Mouse (Mus musculus) embryonic facial prominence, embryonic 14.5 days (tissue): ENCODE data around the gene Hcn1. TPM values are rescaled to one million over a fixed set of nuclear protein-coding genes. Genes with fewer than 3 reads are reported as not detected.

Source experiments
- ATAC-seq: fragments of 200-750 bp; cut with Nextera tagmentation; 2 replicates; pipeline ENCODE4 v1.8.0; 2017; ENCODE audit warnings: low read depth, moderate number of reproducible peaks, moderate TSS enrichment
- DNase-seq: peaks from one replicate; pipeline ENCODE4 v3.0.0-alpha.2; 2015; ENCODE audit warnings: low spot score
- H3K27ac ChIP-seq: fragments of 300-500 bp; sonication (generic); replicated peaks from 2 replicates; pipeline ENCODE4 v1.5.1; 2014; ENCODE audit warnings: low read depth, mild to moderate bottlenecking, low read length, moderate library complexity
- H3K27me3 ChIP-seq: fragments of 300-500 bp; sonication (generic); replicated peaks from 2 replicates; pipeline ENCODE4 v1.6.1; 2014; ENCODE audit warnings: low read length; ENCODE audit not compliant: control insufficient read depth, insufficient read depth
- H3K36me3 ChIP-seq: fragments of 300-500 bp; sonication (generic); 2 replicates; pipeline ENCODE4 v1.6.1; 2014; ENCODE audit warnings: low read length, mixed read lengths; ENCODE audit not compliant: control insufficient read depth, insufficient read depth
- H3K4me1 ChIP-seq: fragments of 300-500 bp; sonication (generic); 2 replicates; pipeline ENCODE4 v1.6.1; 2014; ENCODE audit warnings: antibody characterized with exemption, low read length; ENCODE audit not compliant: control insufficient read depth, insufficient read depth
- H3K4me2 ChIP-seq: fragments of 300-500 bp; sonication (generic); 2 replicates; pipeline ENCODE4 v1.6.1; 2014; ENCODE audit warnings: low read depth, mild to moderate bottlenecking, low read length, moderate library complexity, mixed read lengths
- H3K4me3 ChIP-seq: fragments of 300-500 bp; sonication (generic); 2 replicates; pipeline ENCODE4 v1.5.1; 2014; ENCODE audit warnings: low read depth, mild to moderate bottlenecking, low read length
- H3K9ac ChIP-seq: fragments of 300-500 bp; sonication (generic); 2 replicates; pipeline ENCODE4 v1.6.1; 2014; ENCODE audit warnings: low read depth, mild to moderate bottlenecking, low read length, moderate library complexity, mixed read lengths
- H3K9me3 ChIP-seq: fragments of 300-500 bp; sonication (generic); 2 replicates; pipeline ENCODE4 v1.6.1; 2016; ENCODE audit warnings: low read length; ENCODE audit not compliant: control insufficient read depth
- WGBS: fragments of 180-500 bp; shearing (Covaris S2); extraction: QIAGEN DNeasy Blood & Tissue Kit; methylation state at CpG from one replicate; pipeline ENCODE4 v1.1.7; 2014; 5-methylcytosine and 5-hydroxymethylcytosine counted together
- polyA plus RNA-seq: library from polyadenylated mRNA; unstranded; fragments of >200 nt; fragmentation: Nextera tagmentation; extraction: Ambion mirVana; gene quantifications from 2 replicates; pipeline ENCODE4 v1.2.1, GENCODE M21; 2014

Gene Hcn1
- 0.26 and 0.28 TPM in 2 replicates for polyA plus RNA-seq

- ATAC-seq (peak; percentile 98), DNase-seq (peak; percentile 77)
- no peak within 1 kb of the TSS for H3K27ac ChIP-seq
- H3K4me1 ChIP-seq: no peaks in the 10 kb centered on the region
- peaks cover 30% of the 10 kb centered on the region for H3K27me3 ChIP-seq
- peak within 1 kb of the TSS; percentile 97 for H3K4me2 ChIP-seq
- under 1% methylated on average over 20 of the region's 45 CpGs for WGBS
- peak within 1 kb of the TSS; percentile 59 for H3K4me3 ChIP-seq
- H3K9ac ChIP-seq: peak within 1 kb of the TSS; percentile 59
- H3K36me3 ChIP-seq: no peaks in the 10 kb centered on the region
- H3K9me3 ChIP-seq: no peaks in the 10 kb centered on the region
These were observed at the start of gene Hcn1 for GRCm38 (mm10) chr13:117602181-117602580. Gene Hcn1 (plus strand): TSS chr13:117602320.

DNA sequence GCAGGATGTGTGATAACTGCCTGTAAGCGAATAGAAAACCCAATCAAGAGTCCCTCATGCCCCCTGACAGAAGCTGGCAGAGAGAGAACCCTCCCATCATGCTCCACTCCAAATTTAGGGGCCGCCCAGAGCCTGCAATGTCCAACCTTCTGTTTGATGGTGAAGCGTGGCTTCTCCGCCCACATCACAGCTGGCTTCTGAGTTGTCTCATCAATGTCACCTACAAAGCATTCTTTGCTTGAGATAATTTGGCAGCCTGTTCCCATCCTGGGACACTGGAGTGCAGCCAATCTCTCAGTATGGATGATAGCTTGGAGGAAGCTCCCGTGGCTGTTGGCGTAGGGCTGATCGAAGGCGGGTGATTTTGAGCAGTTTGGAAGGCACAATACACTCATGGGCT lies 34.9 kb upstream of the Hcn1 start:
- no peak overlapping the region for H3K27ac ChIP-seq
- H3K9ac ChIP-seq: no peak overlapping the region
- H3K4me3 ChIP-seq: no peak overlapping the region
- no peaks in the 10 kb centered on the region for H3K27me3 ChIP-seq
- H3K36me3 ChIP-seq: no peaks in the 10 kb centered on the region
- DNase-seq (no peak), ATAC-seq (no peak)
- no peaks in the 10 kb centered on the region for H3K9me3 ChIP-seq
- WGBS: 74% methylated on average over 8 of the region's 8 CpGs
- no peak overlapping the region for H3K4me2 ChIP-seq
- no peaks in the 10 kb centered on the region for H3K4me1 ChIP-seq

- WGBS: 55% methylated on average over 3 of the region's 3 CpGs
- no peak overlapping the region for H3K4me2 ChIP-seq
These were observed 30.4 kb upstream of the Hcn1 start for GRCm38 (mm10) chr13:117571747-117572146.

GRCm38 (mm10) chr13:117594494-117595182 lies 7.5 kb upstream of the Hcn1 start:
- no peak for DNase-seq
- Histone ChIP-seq H3K4me1 (no peaks in the 10 kb centered on the region), H3K9ac (no peak overlapping the region), H3K27me3 (no peaks in the 10 kb centered on the region), H3K36me3 (no peaks in the 10 kb centered on the region), H3K9me3 (no peaks in the 10 kb centered on the region), H3K4me3 (no peak overlapping the region), H3K27ac (no peak overlapping the region), H3K4me2 (no peak overlapping the region)
- 54% methylated on average over 10 of the region's 10 CpGs for WGBS
- no peak for ATAC-seq

More at GRCm38 (mm10) chr13:117571747-117572146, 30.4 kb upstream of the Hcn1 start:
- DNase-seq (peak; percentile 19), ATAC-seq (peak; percentile 89; the same call in 1 of the 2 replicates)
- no peak overlapping the region for H3K27ac ChIP-seq
- H3K27me3 ChIP-seq: no peaks in the 10 kb centered on the region
- no peak overlapping the region for H3K9ac ChIP-seq
- no peak overlapping the region for H3K4me3 ChIP-seq
- H3K4me1 ChIP-seq: no peaks in the 10 kb centered on the region
- H3K9me3 ChIP-seq: no peaks in the 10 kb centered on the region
- H3K36me3 ChIP-seq: no peaks in the 10 kb centered on the region

GRCm38 (mm10) chr13:117595183-117595532 lies 7.0 kb upstream of the Hcn1 start:
- Histone ChIP-seq H3K27me3 (no peaks in the 10 kb centered on the region), H3K27ac (no peak overlapping the region), H3K9me3 (no peaks in the 10 kb centered on the region), H3K4me1 (no peaks in the 10 kb centered on the region), H3K4me2 (no peak overlapping the region), H3K36me3 (no peaks in the 10 kb centered on the region), H3K4me3 (no peak overlapping the region), H3K9ac (no peak overlapping the region)
- 30% methylated on average over 3 of the region's 3 CpGs for WGBS
- ATAC-seq (no peak), DNase-seq (no peak)

- Histone ChIP-seq H3K9ac (no peak overlapping the region), H3K9me3 (no peaks in the 10 kb centered on the region), H3K4me3 (no peak overlapping the region), H3K4me1 (no peaks in the 10 kb centered on the region), H3K4me2 (peak overlapping the region; percentile 97; the same call in 1 of the 2 replicates), H3K36me3 (no peaks in the 10 kb centered on the region), H3K27me3 (peaks cover 30% of the 10 kb centered on the region), H3K27ac (no peak overlapping the region)
- ATAC-seq: no peak
- DNase-seq: no peak
- 51% methylated on average over 9 of the region's 9 CpGs for WGBS
These were observed 672 bp upstream of the Hcn1 start for GRCm38 (mm10) chr13:117601331-117601965.

GRCm38 (mm10) chr13:117602617-117603358 lies 668 bp downstream of the Hcn1 start:
- peak; percentile 68 for ATAC-seq

DNA sequence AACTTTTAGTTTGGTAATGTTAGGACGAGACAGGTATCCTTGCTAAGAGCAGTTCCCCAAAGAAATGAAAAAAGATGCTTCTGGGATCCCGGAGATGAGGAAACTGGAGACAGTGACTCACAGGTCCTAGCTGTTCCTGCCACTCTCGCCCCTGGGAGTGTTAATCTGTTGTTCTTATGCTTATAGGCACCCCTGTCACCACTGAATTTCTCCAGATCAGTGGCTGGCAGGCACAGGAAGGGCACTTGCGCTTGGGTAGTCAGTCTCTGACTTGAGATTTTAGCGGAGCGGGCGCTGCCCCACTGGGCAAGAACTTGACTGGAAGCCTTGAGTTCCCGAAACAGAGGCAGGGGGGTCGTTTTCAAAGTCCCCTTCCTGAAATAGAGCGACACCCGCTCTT lies 1.3 kb downstream of the Hcn1 start:
- H3K4me3 ChIP-seq: peak overlapping the region; percentile 59
- no peak overlapping the region for H3K27ac ChIP-seq
- peaks cover 30% of the 10 kb centered on the region for H3K27me3 ChIP-seq
- H3K4me2 ChIP-seq: peak overlapping the region; percentile 97
- H3K9me3 ChIP-seq: no peaks in the 10 kb centered on the region
- WGBS: 13% methylated on average over 11 of the region's 11 CpGs
- no peak for DNase-seq
- no peaks in the 10 kb centered on the region for H3K36me3 ChIP-seq
- H3K4me1 ChIP-seq: no peaks in the 10 kb centered on the region
- no peak overlapping the region for H3K9ac ChIP-seq
- no peak for ATAC-seq

More at GRCm38 (mm10) chr13:117602617-117603358, 668 bp downstream of the Hcn1 start:
- no peak for DNase-seq
- Histone ChIP-seq H3K4me3 (peak overlapping the region; percentile 59), H3K9ac (peak overlapping the region; percentile 59), H3K27ac (no peak overlapping the region), H3K4me2 (peak overlapping the region; percentile 97), H3K27me3 (peaks cover 30% of the 10 kb centered on the region), H3K9me3 (no peaks in the 10 kb centered on the region), H3K4me1 (no peaks in the 10 kb centered on the region), H3K36me3 (no peaks in the 10 kb centered on the region)
- WGBS: under 1% methylated on average over 22 of the region's 62 CpGs
